Mouse (Mus musculus) ES-E14 (cell line): ENCODE data around the gene Ywhab.

Experiments
- HCFC1 ChIP-seq: IDR thresholded peaks from 2 replicates; pipeline ENCODE4 v1.6.1; 2012; ENCODE audit warnings: low read length, inconsistent platforms, borderline replicate concordance; ENCODE audit not compliant: insufficient read depth
- MAFK ChIP-seq: IDR thresholded peaks from 2 replicates; pipeline ENCODE4 v1.6.1; 2014; ENCODE audit warnings: mild to moderate bottlenecking, low read depth, low read length, inconsistent platforms; ENCODE audit not compliant: insufficient read depth

DNA sequence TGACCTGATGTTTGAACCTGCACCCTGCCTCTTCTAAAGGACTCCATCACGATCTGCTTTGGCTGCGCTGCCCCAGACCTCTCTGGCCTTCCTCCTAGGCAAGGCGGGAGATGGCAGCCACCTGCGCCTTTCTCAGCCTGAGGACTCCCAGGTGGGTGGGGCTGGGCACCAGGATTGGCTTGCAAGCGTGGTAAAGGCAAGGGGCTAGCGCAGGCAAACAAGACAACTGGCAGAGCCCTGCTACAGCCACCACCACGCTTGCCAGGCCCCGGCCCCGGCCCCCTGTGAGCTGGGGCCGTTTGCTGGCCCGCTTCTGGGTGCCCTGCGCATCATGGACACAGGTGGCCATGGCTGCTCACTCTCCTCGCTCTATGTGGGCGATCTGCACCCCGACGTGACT, 30.4 kb downstream of the Ywhab start, which contains the start of gene Pabpc1l:
- TF ChIP-seq MAFK (no peak), HCFC1 (no peak)
